Mouse (Mus musculus) spleen, postnatal 36 days (tissue): ENCODE data around the gene Sspn.

Experiments
- DNase-seq, 2 experiments: peaks; one replicate each; pipeline ENCODE4 v3.0.0; 2022; ENCODE audit warnings: low spot score in 2 of 2, mixed read lengths in 1 of 2

The Sspn gene

GRCm38 (mm10) chr6:145972836-145973235, 41.4 kb downstream of the Sspn start:
- no peak for DNase-seq

GRCm38 (mm10) chr6:145973356-145973755, 41.9 kb downstream of the Sspn start:
- DNase-seq: no peak

- no peak for DNase-seq
Observed at GRCm38 (mm10) chr6:145974766-145975165, 43.3 kb downstream of the Sspn start.

GRCm38 (mm10) chr6:145977344-145977743, 45.9 kb downstream of the Sspn start:
- DNase-seq: no peak

GRCm38 (mm10) chr6:145977771-145978450, 46.5 kb downstream of the Sspn start:
- DNase-seq: no peak

GRCm38 (mm10) chr6:145981074-145981473, 49.6 kb downstream of the Sspn start:
- no peak for DNase-seq

- no peak for DNase-seq
Observed at GRCm38 (mm10) chr6:145982335-145982734, 50.9 kb downstream of the Sspn start.

GRCm38 (mm10) chr6:145990578-145990977, 59.1 kb downstream of the Sspn start:
- no peak for DNase-seq

- DNase-seq: peak in 1 of 2 experiments; percentile 23
Observed at GRCm38 (mm10) chr6:145992526-145992925, 61.1 kb downstream of the Sspn start.

GRCm38 (mm10) chr6:145992985-145993384, 61.5 kb downstream of the Sspn start:
- peak; percentile 11 to 32 for DNase-seq

GRCm38 (mm10) chr6:145998314-145999007, 67.0 kb downstream of the Sspn start:
- no peak for DNase-seq

GRCm38 (mm10) chr6:146000767-146001166, 69.3 kb downstream of the Sspn start:
- no peak for DNase-seq

- DNase-seq: no peak
Observed at GRCm38 (mm10) chr6:146001396-146002191, 70.2 kb downstream of the Sspn start.

GRCm38 (mm10) chr6:146004174-146004601, 72.7 kb downstream of the Sspn start:
- DNase-seq: no peak

GRCm38 (mm10) chr6:146005129-146005886, 73.9 kb downstream of the Sspn start:
- no peak for DNase-seq

- peak in 1 of 2 experiments; percentile 9 for DNase-seq
Observed at GRCm38 (mm10) chr6:146005935-146006564, 74.6 kb downstream of the Sspn start.

GRCm38 (mm10) chr6:146006753-146007152, 75.3 kb downstream of the Sspn start:
- DNase-seq: no peak

- DNase-seq: no peak
Observed at GRCm38 (mm10) chr6:146008450-146008981, 77.1 kb downstream of the Sspn start.

- no peak for DNase-seq
Observed at GRCm38 (mm10) chr6:146009163-146009915, 77.9 kb downstream of the Sspn start.

GRCm38 (mm10) chr6:146010093-146010764, 78.8 kb downstream of the Sspn start:
- DNase-seq: no peak
